In genomic region chr10:26078521-26079142, GRCm38 (mm10) we compare ENCODE assay signal across 9 mouse cellular contexts. TPM values are rescaled to one million over a fixed set of nuclear protein-coding genes. Genes with fewer than 3 reads are reported as not detected.
DNase-seq lines count a peak whose midpoint lies in the region; ATAC-seq and TF ChIP-seq lines count a peak whose summit lies in the region.
"Had no signal": no experiment of that assay in that cellular context is flagged by ENCODE, and none has a peak within 500 bp of the region (broad histone marks: within the 10 kb centered on the region; RNA-seq: fewer than 3 reads in every experiment).

Gene Tmem200a, minus strand, starts transcription at chr10:26079052.

- TF ChIP-seq CTCF in E14TG2a.4 (conservative IDR thresholded peaks at IDR 0.05; ENCODE audit: low read length): peak; percentile 72

- WGBS in forebrain, embryonic 12.5 days: under 1% methylated on average over 46 of the region's 46 CpGs
- WGBS in liver, embryonic 13.5 days (ENCODE audit: insufficient replicate concordance): under 1% methylated on average over 41 of the region's 46 CpGs
- WGBS in neural tube, embryonic 14.5 days: under 1% methylated on average over 46 of the region's 46 CpGs

- no peaks in the 10 kb centered on the region for H3K9me3 ChIP-seq in E14TG2a.4 (ENCODE audit: low read length)
- H3K9me3 ChIP-seq in forebrain, embryonic 12.5 days: no peaks in the 10 kb centered on the region
- H3K9me3 ChIP-seq in liver, embryonic 13.5 days (replicated peaks): no peaks in the 10 kb centered on the region
- no peaks in the 10 kb centered on the region for H3K9me3 ChIP-seq in neural tube, embryonic 14.5 days (ENCODE audit: control insufficient read depth, low read length)

- H3K36me3 ChIP-seq in E14TG2a.4 (ENCODE audit: insufficient read depth, low read length): no peaks in the 10 kb centered on the region
- H3K36me3 ChIP-seq in forebrain, embryonic 12.5 days (replicated peaks): no peaks in the 10 kb centered on the region
- H3K36me3 ChIP-seq in liver, embryonic 13.5 days: no peaks in the 10 kb centered on the region
- H3K36me3 ChIP-seq in neural tube, embryonic 14.5 days (ENCODE audit: control insufficient read depth, insufficient read depth, low read length): no peaks in the 10 kb centered on the region

- peak within 1 kb of the TSS; percentile 31; the same call in 1 of the 2 replicates for H3K27ac ChIP-seq in forebrain, embryonic 12.5 days
- H3K27ac ChIP-seq in liver, embryonic 13.5 days: no peak within 1 kb of the TSS
- H3K27ac ChIP-seq in neural tube, embryonic 14.5 days (ENCODE audit: low read depth, low read length): peak within 1 kb of the TSS; percentile 66

- peak; percentile 94 for ATAC-seq in forebrain, embryonic 12.5 days (ENCODE audit: low FRiP score)
- no peak for ATAC-seq in liver, embryonic 13.5 days (ENCODE audit: low read depth)
- peak; percentile 97 for ATAC-seq in neural tube, embryonic 14.5 days (ENCODE audit: low read depth)

- H3K9ac ChIP-seq in forebrain, embryonic 12.5 days: peak within 1 kb of the TSS; percentile 79
- H3K9ac ChIP-seq in liver, embryonic 13.5 days: no peak within 1 kb of the TSS
- peak within 1 kb of the TSS; percentile 90 for H3K9ac ChIP-seq in neural tube, embryonic 14.5 days (replicated peaks; ENCODE audit: low read depth, low read length)

- peaks cover 47% of the 10 kb centered on the region for H3K27me3 ChIP-seq in E14TG2a.4 (ENCODE audit: insufficient read depth, low read length)
- peaks cover 14% of the 10 kb centered on the region; the same call in 1 of the 2 replicates for H3K27me3 ChIP-seq in forebrain, embryonic 12.5 days
- H3K27me3 ChIP-seq in liver, embryonic 13.5 days: peaks cover 32% of the 10 kb centered on the region
- no peaks in the 10 kb centered on the region for H3K27me3 ChIP-seq in neural tube, embryonic 14.5 days (ENCODE audit: control insufficient read depth, insufficient read depth, low read length)

- peaks cover 6% of the 10 kb centered on the region; the same call in 1 of the 2 replicates for H3K4me1 ChIP-seq in E14TG2a.4 (replicated peaks; ENCODE audit: low read depth, low read length)
- H3K4me1 ChIP-seq in forebrain, embryonic 12.5 days: peaks cover 4% of the 10 kb centered on the region
- H3K4me1 ChIP-seq in liver, embryonic 13.5 days (replicated peaks): no peaks in the 10 kb centered on the region
- H3K4me1 ChIP-seq in neural tube, embryonic 14.5 days (ENCODE audit: control insufficient read depth, insufficient read depth, low read length): peaks cover 7% of the 10 kb centered on the region; the same call in 1 of the 2 replicates

- peak within 1 kb of the TSS; percentile 85 for H3K4me3 ChIP-seq in E14TG2a.4 (replicated peaks; ENCODE audit: low read length)
- peak within 1 kb of the TSS; percentile 66 for H3K4me3 ChIP-seq in forebrain, embryonic 12.5 days (replicated peaks)
- H3K4me3 ChIP-seq in liver, embryonic 13.5 days (replicated peaks): peak within 1 kb of the TSS; percentile 43
- H3K4me3 ChIP-seq in neural tube, embryonic 14.5 days (ENCODE audit: low read depth, low read length): peak within 1 kb of the TSS; percentile 80

- H3K4me2 ChIP-seq in forebrain, embryonic 12.5 days: peak within 1 kb of the TSS; percentile 88
- H3K4me2 ChIP-seq in liver, embryonic 13.5 days: peak within 1 kb of the TSS; percentile 61
- peak within 1 kb of the TSS; percentile 78 for H3K4me2 ChIP-seq in neural tube, embryonic 14.5 days (ENCODE audit: low read depth, low read length)

- intact Hi-C loops in heart, postnatal 14 days (cut with DNase I): loop anchor here (5.0 kb wide), 1 partner anchor 396 kb away; no protein-coding TSS in a partner anchor

- DNase-seq in brain, embryonic 18.5 days (ENCODE audit: low read depth, low spot score): peak; percentile 82
- peak; percentile 16 to 35 for DNase-seq in heart, postnatal 14 days
- peak; percentile 80 to 86 for DNase-seq in kidney, postnatal 4 days
- peak; percentile 0 for DNase-seq in liver, embryonic 13.5 days
- DNase-seq in thymus, postnatal 25 days: peak; percentile 22

RNA-seq across cellular contexts. Expression of gene Tmem200a, which starts in this region (rescaled TPM):
- 19.5 and 25.5 TPM in 2 replicates for polyA plus RNA-seq in forebrain, embryonic 12.5 days (2016; fragmentation: Nextera tagmentation; extraction: Ambion mirVana)
- under 1 TPM; 0.10 to 0.20 TPM for total RNA-seq in heart, postnatal 14 days (2021)
- polyA plus RNA-seq in liver, embryonic 13.5 days (2015; fragmentation: Nextera tagmentation; extraction: Ambion mirVana): 0.38 and 0.56 TPM in 2 replicates
- polyA plus RNA-seq in neural tube, embryonic 14.5 days (2014; fragmentation: Nextera tagmentation; extraction: Ambion mirVana): 18.7 and 22.6 TPM in 2 replicates
- total RNA-seq: MEL had no signal

Comparison
In these comparisons a context has a peak if more than half of its experiments do, and no peak if none do; other contexts are left out.
1. RNA of gene Tmem200a (polyA plus RNA-seq): 18.7 to 22.6 TPM in neural tube, embryonic 14.5 days and 19.5 to 25.5 TPM in forebrain, embryonic 12.5 days; 0.38 to 0.56 TPM in liver, embryonic 13.5 days; every median in the first group is over 10 times any median in the second.
2. Peak in DNase-seq in heart, postnatal 14 days; RNA of the gene not detected or under 1 TPM.
3. Peak in DNase-seq, H3K4me3 ChIP-seq and H3K4me2 ChIP-seq in liver, embryonic 13.5 days; RNA of the gene not detected or under 1 TPM.
4. DNase-seq: peak in every context shown above with its lines; median percentile 83 in kidney, postnatal 4 days; 82 in brain, embryonic 18.5 days; 26 in heart, postnatal 14 days; 22 in thymus, postnatal 25 days; 0 in liver, embryonic 13.5 days.
5. Peak in every context shown above with its lines, with median percentiles within 50 percentile points of each other: H3K4me3 ChIP-seq and H3K4me2 ChIP-seq.